Mouse (Mus musculus): Measurements from ENCODE around the gene Styx. TPM values are rescaled to one million over a fixed set of nuclear protein-coding genes. Genes with fewer than 3 reads are reported as not detected.

Gene Styx
- 46.2 and 58.4 TPM in 2 replicates for polyA plus RNA-seq (2016; fragmentation: Nextera tagmentation; extraction: Ambion mirVana)

DNA sequence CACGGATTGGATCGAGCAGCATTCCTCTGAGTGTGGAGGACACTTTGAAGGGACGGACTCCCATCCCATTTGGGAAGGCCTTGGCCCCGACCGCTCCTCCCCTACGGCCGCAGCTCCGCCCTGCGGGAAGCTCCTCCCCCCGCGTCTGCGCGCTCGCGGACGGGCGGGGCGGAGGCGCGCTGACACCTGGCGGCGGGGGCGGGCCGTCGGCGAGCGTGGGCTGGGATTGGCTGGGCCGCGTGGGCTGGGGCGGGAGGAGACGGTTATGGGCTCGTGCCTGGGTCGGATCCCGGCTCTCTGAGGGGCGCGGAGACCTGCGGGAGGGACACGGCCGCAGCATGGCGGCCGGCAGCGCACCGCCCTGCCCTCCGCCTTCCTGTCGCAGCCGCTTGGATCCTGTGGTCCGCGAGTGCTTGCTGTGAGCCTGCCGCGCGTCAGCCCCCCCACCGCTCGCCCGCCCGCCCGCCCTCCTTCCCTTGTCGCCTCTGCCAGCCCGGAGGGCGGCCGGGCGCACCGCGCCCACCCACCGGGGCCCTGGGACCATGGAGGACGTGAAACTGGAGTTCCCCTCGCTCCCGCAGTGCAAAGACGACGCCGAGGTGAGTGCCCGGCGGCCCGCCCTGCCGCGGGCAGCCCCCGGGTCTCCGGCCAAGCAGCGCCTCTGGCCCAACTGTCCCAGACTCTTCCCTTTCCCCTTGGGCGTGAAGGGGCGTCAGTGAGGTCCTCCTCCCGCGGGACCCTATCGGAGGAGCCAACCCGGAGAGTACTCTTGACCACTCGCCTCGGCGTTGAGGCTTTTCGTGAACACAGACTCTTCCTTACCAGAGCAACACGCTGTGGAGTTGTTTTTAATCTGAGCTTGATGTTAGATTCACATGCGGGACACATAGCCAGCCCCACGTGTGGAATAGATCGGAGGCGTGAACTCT, at the start of gene Styx:
Styx (plus strand) TSS at position 163 of the 929 bp plus-strand sequence.
- no peaks in the 10 kb centered on the region for H3K9me3 ChIP-seq (replicated peaks)
- H3K4me3 ChIP-seq: peak within 1 kb of the TSS; percentile 72
- H3K4me2 ChIP-seq (replicated peaks): peak within 1 kb of the TSS; percentile 77
- H3K27ac ChIP-seq: peak within 1 kb of the TSS; percentile 78
- H3K36me3 ChIP-seq: peaks cover 17% of the 10 kb centered on the region
- peak within 1 kb of the TSS; percentile 75 for H3K9ac ChIP-seq
- WGBS: under 1% methylated on average over 75 of the region's 93 CpGs
- H3K4me1 ChIP-seq: peaks cover 6% of the 10 kb centered on the region
- H3K27me3 ChIP-seq: no peaks in the 10 kb centered on the region
- ATAC-seq (ENCODE audit: low FRiP score): peak; percentile 98

DNA sequence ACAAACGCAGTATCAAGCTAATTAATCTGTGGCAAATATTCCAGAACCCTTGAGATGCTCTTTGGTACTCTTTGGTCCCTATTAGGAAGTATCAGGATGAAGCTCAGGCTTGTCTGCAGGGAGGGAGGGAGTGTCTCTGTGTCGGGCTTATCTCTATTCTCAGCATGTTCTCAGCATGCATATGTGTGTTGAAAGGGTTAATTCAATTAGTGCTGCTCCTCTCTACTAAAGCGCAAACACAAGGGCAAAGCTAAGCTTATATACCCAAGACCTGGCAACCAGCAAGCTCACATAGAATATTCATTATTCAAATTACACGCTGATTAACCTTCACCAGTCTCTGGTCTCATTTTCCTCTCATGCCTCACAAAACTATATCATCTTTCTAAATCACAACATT, 47.0 kb upstream of the Styx start:
- peaks cover 17% of the 10 kb centered on the region for H3K36me3 ChIP-seq
- no peak overlapping the region for H3K4me3 ChIP-seq
- H3K27me3 ChIP-seq: peaks cover 4% of the 10 kb centered on the region; the same call in 1 of the 2 replicates
- H3K9me3 ChIP-seq (replicated peaks): no peaks in the 10 kb centered on the region
- H3K4me2 ChIP-seq (replicated peaks): no peak overlapping the region
- no peak overlapping the region for H3K27ac ChIP-seq
- peak; percentile 84 for ATAC-seq (ENCODE audit: low FRiP score)
- no peaks in the 10 kb centered on the region for H3K4me1 ChIP-seq
- WGBS: 38% methylated on average over 4 of the region's 4 CpGs
- no peak overlapping the region for H3K9ac ChIP-seq

DNA sequence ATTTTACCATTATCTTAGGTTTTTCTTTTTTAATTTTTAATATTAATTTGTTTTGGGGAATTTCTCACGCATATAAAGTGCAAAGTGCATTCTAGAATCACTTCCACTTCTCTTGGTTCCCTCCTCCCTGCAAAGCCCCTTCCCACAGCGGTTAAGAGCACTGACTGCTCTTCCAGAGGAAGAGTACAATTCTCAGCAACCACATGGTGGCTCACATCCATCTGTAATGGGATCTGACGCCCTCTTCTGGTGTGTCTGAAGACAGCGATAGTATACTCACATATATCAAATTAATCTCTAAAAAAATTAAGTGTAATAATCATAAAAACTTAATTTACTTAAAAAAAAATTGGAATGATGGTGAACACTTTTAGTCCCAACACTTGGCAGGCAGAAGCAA, 46.5 kb upstream of the Styx start:
- Histone ChIP-seq H3K4me2 (replicated peaks) (no peak overlapping the region), H3K4me3 (no peak overlapping the region), H3K27me3 (peaks cover 4% of the 10 kb centered on the region; the same call in 1 of the 2 replicates), H3K27ac (no peak overlapping the region), H3K9me3 (replicated peaks) (no peaks in the 10 kb centered on the region), H3K9ac (no peak overlapping the region), H3K4me1 (no peaks in the 10 kb centered on the region), H3K36me3 (peaks cover 13% of the 10 kb centered on the region)
- 63% methylated on average over 4 of the region's 4 CpGs for WGBS
- peak; percentile 68; the same call in 1 of the 2 replicates for ATAC-seq (ENCODE audit: low FRiP score)

DNA sequence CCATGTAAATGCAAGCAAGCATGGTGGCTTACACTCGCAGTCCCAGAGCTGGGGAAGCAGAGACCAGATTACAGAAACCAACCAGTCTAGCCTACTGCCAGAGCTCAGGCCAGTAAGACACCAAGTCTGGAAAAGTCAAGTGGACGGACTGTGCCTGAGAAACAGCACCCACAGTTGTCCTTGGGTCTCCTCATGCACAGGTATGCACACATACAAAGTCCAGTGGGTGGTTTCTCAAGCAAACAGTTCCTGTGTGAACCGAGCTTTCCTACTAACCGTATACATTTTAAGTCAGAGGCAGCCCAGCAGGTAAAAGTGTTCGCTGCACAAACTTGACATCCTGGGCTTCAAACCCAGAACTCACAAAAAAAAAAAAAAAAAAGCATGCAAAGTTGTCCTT, 45.0 kb upstream of the Styx start:
- peaks cover 6% of the 10 kb centered on the region; the same call in 1 of the 2 replicates for H3K36me3 ChIP-seq
- H3K4me1 ChIP-seq: no peaks in the 10 kb centered on the region
- no peak overlapping the region for H3K9ac ChIP-seq
- no peak for ATAC-seq (ENCODE audit: low FRiP score)
- H3K4me3 ChIP-seq: no peak overlapping the region
- H3K27ac ChIP-seq: no peak overlapping the region
- peaks cover 4% of the 10 kb centered on the region; the same call in 1 of the 2 replicates for H3K27me3 ChIP-seq
- no peak overlapping the region for H3K4me2 ChIP-seq (replicated peaks)
- 94% methylated on average over 5 of the region's 5 CpGs for WGBS
- no peaks in the 10 kb centered on the region for H3K9me3 ChIP-seq (replicated peaks)

DNA sequence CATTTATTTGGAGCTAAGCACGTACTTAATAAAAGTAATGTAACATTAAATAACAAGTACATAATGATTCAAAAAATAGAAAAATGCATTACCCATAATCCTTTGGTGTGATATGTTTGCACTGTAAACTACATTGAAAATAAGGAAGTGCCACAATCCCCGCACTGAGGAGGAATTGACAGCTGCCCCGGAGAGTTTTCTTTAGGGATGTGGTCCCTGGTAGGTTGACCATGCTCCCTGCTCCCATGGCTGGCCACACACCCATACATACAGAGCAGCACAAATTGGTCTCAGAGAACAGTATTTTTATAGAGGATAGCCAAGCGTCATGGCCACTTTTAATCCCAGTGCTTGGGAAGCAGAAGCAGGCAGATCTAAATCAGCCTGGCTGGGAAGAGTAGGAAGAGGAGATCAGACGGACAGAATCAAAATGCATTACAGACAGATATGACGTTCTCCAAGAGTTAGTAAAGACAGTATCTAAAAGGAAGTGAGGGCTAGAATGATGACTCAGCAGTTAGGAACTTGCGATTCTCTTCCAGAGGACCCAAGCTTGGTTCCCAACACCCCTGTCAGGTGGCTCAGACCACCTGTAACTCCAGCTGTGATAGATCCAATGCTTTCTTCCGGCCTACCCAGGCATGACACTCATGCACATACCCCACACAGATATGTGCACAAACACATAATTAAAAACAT, 43.1 kb upstream of the Styx start:
- WGBS: 91% methylated on average over 8 of the region's 8 CpGs
- H3K27me3 ChIP-seq: no peaks in the 10 kb centered on the region
- no peak overlapping the region for H3K4me2 ChIP-seq (replicated peaks)
- no peak overlapping the region for H3K4me3 ChIP-seq
- ATAC-seq (ENCODE audit: low FRiP score): no peak
- H3K27ac ChIP-seq: no peak overlapping the region
- H3K9ac ChIP-seq: no peak overlapping the region
- H3K36me3 ChIP-seq: peaks cover 6% of the 10 kb centered on the region; the same call in 1 of the 2 replicates
- H3K4me1 ChIP-seq: no peaks in the 10 kb centered on the region
- H3K9me3 ChIP-seq (replicated peaks): no peaks in the 10 kb centered on the region

DNA sequence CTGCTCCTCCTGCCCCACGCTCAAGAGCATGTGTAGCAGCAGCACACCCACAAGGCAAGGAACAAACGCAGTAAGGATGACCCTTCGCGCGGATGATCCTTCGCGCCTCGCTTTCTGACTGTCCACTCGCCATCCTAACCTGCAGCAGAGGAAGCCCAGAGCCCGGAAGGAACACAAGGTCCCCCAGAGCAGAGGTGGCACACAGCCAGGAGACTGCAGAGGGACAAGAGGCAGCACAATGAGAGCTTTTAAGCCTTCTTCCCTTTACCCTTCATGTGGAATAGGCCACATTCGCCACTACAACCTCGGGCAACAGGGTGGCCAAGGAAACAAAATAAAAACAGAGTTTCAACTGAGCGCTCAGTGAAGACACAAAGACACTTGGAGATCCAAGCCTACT, 41.2 kb upstream of the Styx start:
- peaks cover 3% of the 10 kb centered on the region; the same call in 1 of the 2 replicates for H3K36me3 ChIP-seq
- ATAC-seq (ENCODE audit: low FRiP score): no peak
- H3K27me3 ChIP-seq: no peaks in the 10 kb centered on the region
- no peak overlapping the region for H3K4me2 ChIP-seq (replicated peaks)
- no peaks in the 10 kb centered on the region for H3K9me3 ChIP-seq (replicated peaks)
- no peaks in the 10 kb centered on the region for H3K4me1 ChIP-seq
- WGBS: 89% methylated on average over 13 of the region's 13 CpGs
- H3K4me3 ChIP-seq: no peak overlapping the region
- H3K9ac ChIP-seq: no peak overlapping the region
- no peak overlapping the region for H3K27ac ChIP-seq

DNA sequence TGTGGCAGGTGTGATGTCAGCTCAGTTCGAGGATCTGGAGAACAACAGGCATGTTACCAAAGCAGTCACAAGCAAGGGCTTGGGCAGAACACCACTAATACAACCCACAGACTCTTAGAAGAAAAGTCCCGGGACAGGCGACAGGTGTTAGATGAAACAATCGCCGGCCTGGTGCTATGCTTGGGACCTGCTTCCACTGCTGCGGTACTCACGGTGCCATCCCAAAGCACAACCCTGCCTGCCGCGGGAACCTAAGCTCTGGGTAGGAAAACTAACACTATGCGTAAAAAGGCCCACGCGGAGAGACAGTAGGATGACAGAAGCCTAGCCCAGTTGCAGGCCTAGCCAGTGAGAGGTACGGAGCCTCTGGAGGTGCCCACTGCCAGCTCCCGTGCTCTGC, 40.8 kb upstream of the Styx start:
- no peak for ATAC-seq (ENCODE audit: low FRiP score)
- no peak overlapping the region for H3K4me3 ChIP-seq
- H3K9ac ChIP-seq: no peak overlapping the region
- H3K4me1 ChIP-seq: no peaks in the 10 kb centered on the region
- no peaks in the 10 kb centered on the region for H3K27me3 ChIP-seq
- WGBS: 92% methylated on average over 14 of the region's 14 CpGs
- no peak overlapping the region for H3K27ac ChIP-seq
- H3K4me2 ChIP-seq (replicated peaks): no peak overlapping the region
- H3K36me3 ChIP-seq: peaks cover under 1% of the 10 kb centered on the region; the same call in 1 of the 2 replicates
- H3K9me3 ChIP-seq (replicated peaks): no peaks in the 10 kb centered on the region

DNA sequence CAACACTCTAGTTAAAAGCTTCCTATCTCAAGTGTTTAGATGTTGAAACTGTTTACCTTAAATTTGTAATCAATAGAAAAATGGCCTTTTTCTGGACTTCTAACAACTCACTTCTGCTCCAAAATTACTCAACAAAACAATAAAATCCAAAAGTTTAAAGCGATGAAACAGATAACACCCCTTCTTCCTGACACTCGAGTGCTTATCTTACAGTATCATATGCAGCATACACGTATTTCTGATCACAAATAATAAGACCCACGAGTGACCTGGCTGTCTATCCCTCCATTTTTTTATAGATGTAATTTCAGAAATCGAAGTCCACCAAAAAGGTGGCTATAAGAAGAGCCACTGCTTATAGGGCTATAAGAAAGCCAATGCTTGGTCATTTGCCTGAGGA, 34.0 kb upstream of the Styx start:
- 87% methylated on average over 5 of the region's 5 CpGs for WGBS
- H3K4me1 ChIP-seq: peaks cover 8% of the 10 kb centered on the region; the same call in 1 of the 2 replicates
- H3K9me3 ChIP-seq (replicated peaks): no peaks in the 10 kb centered on the region
- H3K36me3 ChIP-seq: no peaks in the 10 kb centered on the region
- peak overlapping the region; percentile 60 for H3K4me2 ChIP-seq (replicated peaks)
- no peak for ATAC-seq (ENCODE audit: low FRiP score)
- H3K27ac ChIP-seq: no peak overlapping the region
- H3K27me3 ChIP-seq: no peaks in the 10 kb centered on the region
- H3K4me3 ChIP-seq: peak overlapping the region; percentile 89
- 0 out of 2 replicates have a peak overlapping the region, but pooled peaks have one; percentile 43 for H3K9ac ChIP-seq

DNA sequence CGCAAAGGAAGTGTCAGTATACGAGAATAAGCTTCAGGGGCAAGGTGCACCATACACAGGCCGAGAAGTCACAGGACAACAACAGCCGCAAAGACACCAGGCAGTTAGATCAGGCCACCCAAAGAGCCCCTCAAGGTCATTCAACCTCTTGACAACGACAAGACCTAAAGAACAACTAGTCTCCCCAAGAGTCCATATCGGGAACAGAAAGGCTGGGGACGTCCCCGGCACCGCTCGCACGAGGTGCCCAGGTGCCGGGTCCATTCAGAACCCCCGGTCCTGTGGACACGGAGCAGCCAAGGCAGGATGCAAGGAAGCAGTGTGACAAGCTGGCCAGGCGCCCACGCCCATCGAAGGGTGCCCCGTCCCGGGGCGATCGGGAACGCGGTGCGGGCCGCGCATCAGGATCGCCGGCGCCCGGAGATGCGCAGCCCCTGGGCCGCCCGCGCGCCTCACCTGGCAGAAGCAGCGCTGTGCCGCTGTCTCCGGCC, 32.9 kb upstream of the Styx start:
- Histone ChIP-seq H3K27ac (peak overlapping the region; percentile 95), H3K9me3 (replicated peaks) (no peaks in the 10 kb centered on the region), H3K9ac (peak overlapping the region; percentile 95), H3K36me3 (no peaks in the 10 kb centered on the region), H3K4me2 (replicated peaks) (peak overlapping the region; percentile 60), H3K4me3 (peak overlapping the region; percentile 89), H3K4me1 (peaks cover 8% of the 10 kb centered on the region; the same call in 1 of the 2 replicates), H3K27me3 (no peaks in the 10 kb centered on the region)
- under 1% methylated on average over 24 of the region's 38 CpGs for WGBS
- peak; percentile 83; the same call in 1 of the 2 replicates for ATAC-seq (ENCODE audit: low FRiP score)

DNA sequence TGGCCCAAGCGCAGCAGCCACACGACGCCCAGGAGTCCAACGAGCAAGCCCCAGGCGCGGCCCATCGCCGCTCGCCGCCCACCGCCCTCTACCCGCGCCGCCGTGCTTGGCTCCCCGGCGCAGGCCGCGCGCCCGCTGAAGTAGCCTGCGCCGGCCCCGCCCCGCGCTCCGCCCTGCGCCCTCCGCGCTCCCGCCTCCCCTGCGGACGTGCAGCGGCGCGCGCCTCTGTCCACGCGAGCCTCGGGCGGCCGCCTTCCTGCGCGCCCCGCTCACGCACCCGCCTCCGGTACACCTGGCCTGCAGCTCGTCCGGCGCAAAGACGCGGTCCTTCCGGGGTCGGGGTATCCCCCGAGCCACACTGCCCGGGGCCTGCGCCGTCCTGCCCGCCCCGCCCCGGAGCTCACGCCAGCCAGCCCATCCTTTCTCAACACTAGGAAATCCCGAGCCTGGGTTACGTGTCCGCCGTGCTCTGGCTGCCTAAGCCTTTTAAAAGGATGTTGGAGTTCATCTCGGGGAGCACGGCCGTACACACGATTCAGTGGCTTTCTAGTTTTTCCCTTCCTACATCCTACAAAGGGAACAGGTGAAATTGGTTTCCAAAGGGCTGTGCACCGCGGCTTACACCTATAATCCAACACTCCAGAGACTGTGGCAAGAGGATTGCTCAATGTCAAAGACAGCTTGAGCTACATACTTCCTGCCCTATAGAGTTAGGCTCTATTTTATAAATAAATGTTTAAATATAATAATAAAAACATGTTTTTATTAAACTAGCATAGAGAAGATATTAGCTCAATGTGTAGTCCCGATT, 32.3 kb upstream of the Styx start, which contains the start of gene Ero1l:
Ero1l (minus strand) TSS at position 346 of the 811 bp plus-strand sequence.
- Histone ChIP-seq H3K36me3 (no peaks in the 10 kb centered on the region), H3K27me3 (no peaks in the 10 kb centered on the region), H3K27ac (peak within 1 kb of the TSS; percentile 95), H3K4me2 (replicated peaks) (peak within 1 kb of the TSS; percentile 60), H3K9ac (peak within 1 kb of the TSS; percentile 95), H3K4me3 (peak within 1 kb of the TSS; percentile 89), H3K4me1 (peaks cover 8% of the 10 kb centered on the region; the same call in 1 of the 2 replicates), H3K9me3 (replicated peaks) (no peaks in the 10 kb centered on the region)
- ATAC-seq (ENCODE audit: low FRiP score): peak; percentile 97
- WGBS: 3% methylated on average over 45 of the region's 74 CpGs

DNA sequence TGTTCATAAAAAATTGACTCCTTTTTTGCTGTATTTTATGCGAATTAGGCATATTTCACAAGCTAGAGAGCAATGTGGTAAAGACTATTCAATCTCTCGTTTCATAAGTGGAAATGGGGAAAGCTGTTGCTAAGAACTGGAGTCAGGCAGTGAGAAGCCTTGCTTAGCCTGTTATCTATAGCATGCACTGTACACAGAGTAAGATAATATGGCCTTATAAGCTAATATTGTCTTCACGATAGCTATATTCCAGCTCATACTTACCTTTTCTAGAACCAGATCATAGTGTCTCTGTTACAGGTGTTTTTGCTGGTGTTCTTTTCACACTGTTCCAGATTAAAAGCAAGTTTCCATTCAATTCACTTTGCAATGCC, 31.7 kb upstream of the Styx start:
- Histone ChIP-seq H3K9ac (no peak overlapping the region), H3K4me1 (peaks cover 8% of the 10 kb centered on the region; the same call in 1 of the 2 replicates), H3K36me3 (no peaks in the 10 kb centered on the region), H3K4me2 (replicated peaks) (peak overlapping the region; percentile 60), H3K4me3 (no peak overlapping the region), H3K27ac (no peak overlapping the region), H3K9me3 (replicated peaks) (no peaks in the 10 kb centered on the region), H3K27me3 (no peaks in the 10 kb centered on the region)
- ATAC-seq (ENCODE audit: low FRiP score): no peak
- WGBS: 65% methylated on average over 3 of the region's 3 CpGs
